Mouse (Mus musculus) gastrocnemius, adult 8-10 months (tissue): ENCODE results near the gene Camk1d. TPM values are rescaled to one million over a fixed set of nuclear protein-coding genes. Genes with fewer than 3 reads are reported as not detected.
"Not testable (repeated sequence)": the region's sequence is repeated elsewhere in the genome, so short reads cannot be mapped to it uniquely, and the experiment has no call there.

Experiments used
- DNase-seq, 2 experiments: peaks; one replicate each; pipeline ENCODE4 v3.0.0; 2022; ENCODE audit warnings: low spot score in 2 of 2
- total RNA-seq, 4 experiments: library from RNA; stranded (reverse); gene quantifications; 2 replicates each; pipeline ENCODE4 v1.2.4; 2022

The Camk1d gene
- total RNA-seq, 4 experiments from 2014 or later, result 0.51 to 1.3 (median 1.1) TPM

GRCm38 (mm10) chr2:5577399-5578129 lies 136.8 kb downstream of the Camk1d start:
- no peak for DNase-seq

- DNase-seq, result no peak
Measured at GRCm38 (mm10) chr2:5572314-5573006, 141.9 kb downstream of the Camk1d start.

DNA sequence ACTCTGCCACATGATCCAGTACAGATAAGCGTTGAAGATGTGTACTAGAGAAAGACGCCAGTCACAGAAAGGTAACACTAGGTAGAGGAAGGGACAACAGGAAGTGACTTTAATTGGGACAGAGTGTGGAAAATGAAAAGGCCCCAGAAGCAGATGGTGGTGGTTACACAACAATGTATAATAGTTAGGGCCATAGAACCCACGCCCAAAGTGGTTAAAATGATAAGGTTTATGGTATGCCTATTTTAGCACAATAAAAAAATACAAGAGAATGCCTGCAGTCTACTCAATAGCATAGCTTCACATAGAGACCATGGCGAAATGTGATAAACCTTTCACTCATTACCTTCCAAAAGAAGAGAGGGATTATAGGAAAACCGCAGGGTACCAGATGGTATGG lies 147.7 kb downstream of the Camk1d start:
- no peak for DNase-seq

DNA sequence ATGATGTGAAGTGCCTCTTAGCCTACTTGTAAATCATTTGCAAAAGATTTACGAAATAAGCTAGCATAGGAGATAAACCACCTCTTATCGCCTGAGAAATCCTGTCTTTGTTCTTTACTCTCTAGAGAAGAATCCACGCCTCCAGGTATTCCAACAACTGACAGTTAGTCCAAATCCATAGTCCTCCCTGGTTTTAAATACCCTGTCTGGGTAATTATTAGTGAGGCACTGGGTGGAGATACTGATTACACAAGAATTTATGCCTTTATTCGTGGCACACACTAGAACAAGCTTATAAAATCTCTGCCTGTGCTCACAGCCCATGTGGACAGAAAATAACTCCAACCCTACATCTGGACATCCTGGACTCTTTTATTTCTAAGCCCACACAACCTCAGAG lies 150.6 kb downstream of the Camk1d start:
- DNase-seq, result no peak

DNA sequence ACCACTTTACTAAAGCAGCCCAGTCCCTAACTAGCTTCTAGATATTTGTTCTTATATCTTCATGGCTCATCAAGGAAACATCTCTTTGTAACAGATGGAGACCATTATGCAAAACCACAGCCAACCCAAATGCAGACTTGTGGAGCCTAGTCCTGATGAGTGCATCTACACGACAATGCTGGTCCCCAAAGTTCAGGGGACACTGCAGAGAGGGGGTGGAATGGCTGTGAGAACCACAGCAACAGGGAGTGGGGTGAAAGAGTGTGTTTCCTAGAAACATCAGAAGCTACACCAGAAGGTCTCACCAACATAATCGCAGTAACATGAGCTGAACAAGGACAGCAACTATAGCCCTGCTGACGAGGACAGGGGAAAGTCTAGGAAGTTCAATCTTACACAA lies 152.9 kb downstream of the Camk1d start:
- no peak for DNase-seq

- DNase-seq, result no peak
Measured at GRCm38 (mm10) chr2:5553264-5553663, 161.1 kb downstream of the Camk1d start.

- no peak for DNase-seq
Measured at GRCm38 (mm10) chr2:5551758-5552255, 162.5 kb downstream of the Camk1d start.

- no peak for DNase-seq
Measured at GRCm38 (mm10) chr2:5549334-5549733, 165.0 kb downstream of the Camk1d start.

- no peak for DNase-seq
Measured at GRCm38 (mm10) chr2:5548872-5549271, 165.4 kb downstream of the Camk1d start.

DNA sequence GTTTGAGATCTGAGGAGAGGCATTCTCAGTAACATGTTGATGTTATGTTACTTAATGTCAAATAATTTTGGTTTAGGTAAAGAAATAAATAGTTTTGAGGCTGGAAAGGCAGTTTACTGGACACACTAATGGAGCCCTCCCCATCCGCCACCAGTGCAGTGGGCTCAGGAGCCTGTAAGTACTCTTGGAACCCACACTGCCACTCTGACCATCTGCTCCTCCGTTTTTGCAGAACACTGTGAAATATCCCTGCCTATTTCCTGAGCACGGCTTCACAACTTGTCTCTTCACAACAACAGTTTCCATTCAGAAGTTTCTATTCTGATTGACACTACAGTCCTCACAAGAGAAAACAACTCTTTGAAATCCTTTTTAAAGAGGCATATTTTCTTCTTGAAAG lies 173.4 kb downstream of the Camk1d start:
- no peak for DNase-seq

DNA sequence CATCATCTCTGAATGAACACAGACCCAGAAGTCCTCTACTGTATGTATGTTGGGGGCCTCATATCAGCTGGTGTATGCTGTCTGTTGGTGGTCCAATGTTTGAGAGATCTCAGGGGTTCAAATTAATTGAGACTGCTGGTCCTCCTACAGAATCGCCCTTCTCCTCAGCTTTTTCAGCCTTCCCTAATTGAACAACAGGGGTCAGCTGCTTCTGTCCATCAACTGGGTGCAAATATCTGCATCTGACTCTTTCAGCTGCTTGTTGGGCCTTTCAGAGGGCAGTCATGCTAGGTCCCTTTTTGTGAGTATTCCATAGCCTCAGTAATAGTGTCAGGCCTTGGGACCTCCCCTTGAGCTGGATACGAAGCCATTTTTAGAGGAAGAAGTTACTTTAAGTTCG lies 174.4 kb downstream of the Camk1d start:
- DNase-seq, result not testable (repeated sequence)

- DNase-seq, result no peak
Measured at GRCm38 (mm10) chr2:5533868-5534267, 180.4 kb downstream of the Camk1d start.

DNA sequence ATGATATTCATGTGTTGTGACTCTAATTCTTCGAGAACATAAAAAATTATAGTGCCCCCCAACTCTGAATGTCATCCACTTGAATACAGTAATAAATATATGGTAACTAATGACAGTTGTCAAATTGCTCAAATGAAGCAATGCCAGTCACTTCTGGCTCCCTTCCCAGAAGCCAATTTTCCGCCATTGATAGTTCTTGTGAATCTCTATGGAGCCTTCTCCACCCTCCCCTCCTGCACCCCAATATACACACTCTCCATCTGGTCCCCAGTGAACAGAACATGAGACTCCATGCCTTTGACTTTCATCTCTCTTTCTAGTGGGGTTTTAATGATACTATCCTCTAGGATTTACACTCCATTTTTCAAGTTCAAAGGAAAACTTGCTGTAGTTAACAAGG lies 184.3 kb downstream of the Camk1d start:
- DNase-seq, result no peak

GRCm38 (mm10) chr2:5519221-5519669 lies 195.1 kb downstream of the Camk1d start:
- no peak for DNase-seq

DNA sequence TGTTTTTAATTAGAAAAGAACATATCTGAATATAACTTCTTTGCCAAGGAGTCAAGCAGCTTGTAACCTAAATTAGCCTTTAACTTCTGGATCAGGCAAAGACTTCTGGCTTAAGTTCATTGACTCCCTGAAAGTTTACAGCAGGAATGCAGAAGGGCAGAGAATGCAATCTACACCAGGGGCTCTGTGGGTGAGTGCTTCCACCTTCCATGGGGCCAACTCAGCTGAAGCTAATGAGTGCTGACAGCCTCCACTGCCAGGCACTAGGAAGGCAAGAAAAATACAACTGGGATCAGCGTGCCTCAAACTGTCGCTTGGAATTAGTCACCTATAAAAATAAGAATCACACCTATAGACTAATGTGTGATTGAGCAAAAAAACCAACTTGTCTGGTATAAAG lies 199.2 kb downstream of the Camk1d start:
- no peak for DNase-seq

DNA sequence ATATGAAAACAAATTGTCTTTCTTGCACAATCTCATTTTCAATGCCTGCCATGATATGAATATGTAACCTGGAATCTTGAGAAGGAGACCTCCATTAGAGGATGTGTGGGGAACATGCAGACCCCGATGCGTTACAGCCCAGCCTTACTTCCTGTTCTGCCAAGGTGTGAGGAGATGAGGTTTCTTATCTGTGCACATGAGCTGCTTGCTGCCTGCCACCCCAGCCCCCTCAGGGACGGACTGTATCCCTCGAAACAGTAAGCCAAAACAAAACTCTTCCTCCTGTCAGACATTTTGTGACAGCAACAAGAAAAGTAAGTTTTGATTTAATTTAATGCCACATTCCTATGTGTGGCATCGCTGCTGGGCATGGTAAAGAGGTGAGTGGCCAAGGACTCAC lies 200.2 kb downstream of the Camk1d start:
- no peak for DNase-seq

- no peak for DNase-seq
Measured at GRCm38 (mm10) chr2:5513621-5514020, 200.7 kb downstream of the Camk1d start.

DNA sequence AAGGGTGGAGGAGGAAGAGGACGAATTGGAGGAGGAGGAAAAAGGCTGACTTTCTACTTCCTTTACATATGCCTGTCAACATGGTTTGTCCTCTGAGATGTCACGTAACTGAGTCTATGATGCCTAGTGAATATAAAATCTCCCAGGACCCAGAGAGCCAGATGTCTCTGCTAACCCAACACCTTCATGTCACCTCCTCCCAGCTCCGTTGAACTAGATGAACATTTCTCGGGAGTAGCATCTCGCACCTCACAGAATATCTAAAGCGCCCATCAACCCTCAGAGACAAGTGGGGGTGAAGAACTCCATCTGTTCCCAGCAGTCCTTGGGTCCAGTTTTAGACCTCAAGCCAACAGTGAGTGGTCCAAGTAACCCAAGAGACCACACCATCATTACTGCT lies 204.3 kb downstream of the Camk1d start:
- DNase-seq, result no peak

DNA sequence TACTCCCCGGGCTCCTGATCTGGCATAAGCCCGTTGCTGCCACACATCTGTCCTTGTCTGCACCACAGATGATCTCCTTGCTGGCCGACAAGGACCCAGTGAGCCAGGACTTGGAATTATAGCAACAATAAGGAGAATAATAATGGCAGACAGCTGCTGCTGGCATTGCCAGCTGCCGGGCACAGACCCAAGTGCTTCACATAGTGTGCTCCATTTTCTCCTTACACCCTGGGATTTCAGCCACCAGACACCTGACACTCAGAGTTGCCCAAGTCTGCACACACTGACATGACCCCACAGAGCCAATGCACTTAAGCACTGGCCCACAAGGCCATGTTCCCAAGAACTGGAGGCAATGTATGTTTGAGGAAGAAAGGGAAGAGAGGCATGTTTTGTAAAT lies 214.7 kb downstream of the Camk1d start:
- peak; percentile 3 to 28 for DNase-seq

- no peak for DNase-seq
Measured at GRCm38 (mm10) chr2:5489916-5490315, 224.4 kb downstream of the Camk1d start.

DNA sequence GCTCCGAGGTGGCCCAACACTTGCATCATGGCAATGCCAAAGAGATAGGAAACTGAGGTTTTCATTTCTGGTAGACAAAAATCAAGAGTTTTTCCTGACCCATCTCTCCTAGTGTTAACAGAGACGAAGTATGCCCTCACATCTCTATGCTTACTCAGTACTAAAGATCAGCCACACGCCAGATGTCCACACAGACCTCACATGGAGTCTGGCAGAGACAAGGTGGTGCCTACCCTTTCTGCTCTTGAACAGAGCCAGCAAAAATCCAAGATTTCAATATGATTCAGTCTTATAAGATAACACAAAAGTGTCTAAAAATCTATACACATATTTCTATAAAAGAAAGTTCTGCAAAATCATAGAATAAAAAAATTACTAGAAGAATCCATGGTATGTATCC lies 227.0 kb downstream of the Camk1d start:
- DNase-seq, result no peak

DNA sequence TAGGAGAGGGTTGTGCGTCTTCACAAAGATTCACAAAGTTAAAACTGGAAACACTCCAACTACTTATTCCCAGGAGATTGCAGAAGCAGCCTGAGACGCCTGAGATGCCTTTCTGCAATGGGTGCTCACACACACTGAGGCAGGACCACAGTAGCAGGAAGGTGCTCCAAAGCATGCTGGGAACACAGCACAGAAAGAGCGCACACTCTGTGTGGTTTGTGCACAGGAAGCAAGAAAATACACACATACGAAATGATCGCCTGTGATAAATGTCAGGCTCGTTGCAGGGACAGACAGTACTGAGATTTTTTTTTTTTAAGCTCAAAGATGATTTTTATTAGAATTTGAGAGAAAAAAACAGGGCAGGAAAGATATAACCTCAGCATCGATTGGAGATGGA lies 227.7 kb downstream of the Camk1d start:
- no peak for DNase-seq

DNA sequence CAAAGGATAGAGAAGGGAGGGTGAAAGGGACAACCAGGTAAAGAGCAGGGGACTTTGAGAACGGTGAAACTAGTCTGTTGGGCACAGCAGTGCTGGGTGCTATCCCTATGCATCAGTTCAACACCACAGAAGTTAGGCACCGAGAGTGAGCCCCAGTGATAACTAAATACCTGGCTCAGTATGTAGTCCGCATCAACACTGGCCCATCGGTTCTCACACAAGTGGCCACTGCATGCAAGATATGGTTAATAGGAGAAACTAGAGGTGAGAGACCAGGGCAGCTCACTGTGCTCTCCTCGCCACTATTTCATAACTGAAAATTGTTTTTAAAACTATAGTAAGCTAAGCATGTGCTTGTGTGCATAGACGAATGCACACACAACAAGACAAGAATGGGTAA lies 228.5 kb downstream of the Camk1d start:
- no peak for DNase-seq
